Mouse (Mus musculus): Measurements from ENCODE around the gene Svep1.

The Svep1 gene

GRCm38 (mm10) chr4:58009024-58009423 lies 197.6 kb downstream of the Svep1 start, which contains the start of gene Txndc8:
Txndc8 (minus strand) TSS chr4:58009124.
- ATAC-seq (ENCODE audit: insufficient number of reproducible peaks, low FRiP score, low TSS enrichment): no peak

- no peak for ATAC-seq (ENCODE audit: insufficient number of reproducible peaks, low FRiP score, low TSS enrichment)
These were observed 203.2 kb downstream of the Svep1 start for GRCm38 (mm10) chr4:58003501-58003900.
